Mouse (Mus musculus): ENCODE data around the gene Maats1. TPM values are rescaled to one million over a fixed set of nuclear protein-coding genes. Genes with fewer than 3 reads are reported as not detected.
A peak's percentile ranks its signal among the peaks of the same experiment; 100 is the strongest.

The Maats1 gene
- total RNA-seq, 2 experiments from 2014 or later, result 0.82 to 1.5 TPM

DNA sequence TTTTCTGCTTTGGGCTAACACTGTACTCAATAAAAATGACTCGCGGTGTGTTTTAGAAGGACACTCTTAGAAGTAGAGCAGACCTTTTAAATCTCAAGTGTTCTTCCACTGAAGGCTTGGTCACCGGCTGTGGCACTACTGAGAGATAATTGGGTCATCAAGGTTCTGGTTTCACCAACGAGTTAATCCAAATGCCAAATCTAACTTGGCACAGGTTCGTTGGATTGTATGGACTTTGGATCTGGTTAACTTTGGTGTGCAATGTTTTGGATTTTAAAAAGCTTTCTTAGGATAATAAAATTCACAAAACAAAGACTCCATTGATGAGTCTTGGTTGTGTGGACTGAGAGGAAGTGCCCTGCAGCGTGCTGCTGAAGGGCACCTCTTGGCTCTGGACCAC is 43.5 kb downstream of the Maats1 start:
- DNase-seq (ENCODE audit: low spot score in 2 of 2), result no peak

DNA sequence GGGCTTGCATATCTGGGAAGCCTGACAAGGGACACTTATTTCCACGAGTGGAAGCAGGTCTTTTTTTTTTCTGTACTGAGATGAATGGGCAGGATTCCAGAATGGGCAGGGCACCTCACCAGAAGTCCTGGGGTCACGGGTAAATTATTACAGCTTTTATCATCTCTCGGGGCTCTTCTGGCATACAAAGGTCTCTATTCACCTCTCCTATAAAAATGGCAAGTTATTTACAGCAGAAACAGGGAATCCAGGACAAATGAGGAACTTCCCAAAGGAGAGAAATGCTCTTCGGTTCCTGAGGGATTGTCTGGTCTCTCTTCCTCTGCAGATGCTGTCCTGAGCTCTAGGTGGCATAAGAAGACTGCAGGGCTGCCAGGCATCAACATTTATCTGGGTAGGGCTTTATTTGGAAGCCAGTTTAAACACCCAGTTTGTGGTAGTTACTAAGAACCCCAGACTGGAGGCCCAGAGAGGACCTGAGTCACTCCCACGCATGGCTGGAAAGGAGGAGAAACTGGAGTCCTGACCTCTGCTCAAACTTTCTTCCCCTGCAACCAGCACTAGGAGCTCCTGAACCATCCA is 46.5 kb downstream of the Maats1 start:
- peak in 1 of 2 experiments; percentile 3 for DNase-seq (ENCODE audit: low spot score in 2 of 2)

DNA sequence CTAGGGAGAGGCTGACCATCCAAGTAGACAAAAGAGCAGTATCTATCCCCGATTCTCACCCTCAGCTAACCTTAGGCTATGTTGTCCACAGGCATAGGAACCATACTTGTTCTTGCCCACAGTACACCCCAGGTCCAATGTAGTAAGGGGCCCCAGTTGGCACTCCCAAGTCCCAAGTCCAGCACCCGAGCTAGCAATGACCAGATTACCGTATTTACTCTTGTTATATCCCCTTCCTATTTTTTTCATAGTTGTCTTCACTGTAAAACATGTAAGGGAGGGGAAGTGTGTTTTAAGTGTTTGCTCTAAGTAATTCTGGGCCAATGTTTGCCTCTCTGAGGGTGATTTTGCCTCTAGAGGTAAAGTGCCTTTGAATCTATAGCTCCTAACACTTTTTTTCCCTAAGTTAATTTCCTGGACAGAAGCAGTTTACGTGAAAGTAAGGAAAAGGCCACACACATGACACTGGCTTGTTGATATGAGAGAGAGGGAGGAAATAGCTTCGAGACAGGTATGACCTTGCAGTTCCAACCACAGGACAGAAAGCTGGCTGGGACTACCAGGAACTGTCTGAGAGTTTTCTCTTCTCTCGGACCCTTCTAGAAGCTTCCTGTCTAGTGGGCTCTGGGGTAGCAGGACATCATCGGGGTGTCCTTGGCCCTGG is 47.1 kb downstream of the Maats1 start, which contains the start of gene Nr1i2:
Gene Nr1i2, minus strand, starts transcription at position 140 of the 664 bp plus-strand sequence.
- no peak for DNase-seq (ENCODE audit: low spot score in 2 of 2)

DNA sequence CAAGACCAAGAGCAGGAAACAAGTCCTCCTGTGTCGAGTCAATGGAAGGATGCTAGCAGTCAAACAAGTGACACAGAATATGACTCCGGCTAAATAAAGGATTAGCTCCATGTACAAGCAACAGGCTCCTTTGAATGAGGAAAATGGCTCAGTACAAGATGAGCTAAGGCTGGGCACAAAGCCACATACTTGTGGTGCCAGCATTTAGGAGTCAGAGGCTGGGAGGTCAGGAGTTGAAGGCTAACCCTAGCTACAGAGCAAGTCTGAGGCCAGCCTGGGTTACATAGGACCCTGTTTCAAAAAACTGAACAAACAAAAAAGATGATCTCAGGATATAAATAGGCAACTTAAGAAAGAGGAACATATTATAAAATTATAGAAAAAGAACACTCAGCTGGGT is 51.8 kb downstream of the Maats1 start:
- DNase-seq (ENCODE audit: low spot score in 2 of 2), result no peak

DNA sequence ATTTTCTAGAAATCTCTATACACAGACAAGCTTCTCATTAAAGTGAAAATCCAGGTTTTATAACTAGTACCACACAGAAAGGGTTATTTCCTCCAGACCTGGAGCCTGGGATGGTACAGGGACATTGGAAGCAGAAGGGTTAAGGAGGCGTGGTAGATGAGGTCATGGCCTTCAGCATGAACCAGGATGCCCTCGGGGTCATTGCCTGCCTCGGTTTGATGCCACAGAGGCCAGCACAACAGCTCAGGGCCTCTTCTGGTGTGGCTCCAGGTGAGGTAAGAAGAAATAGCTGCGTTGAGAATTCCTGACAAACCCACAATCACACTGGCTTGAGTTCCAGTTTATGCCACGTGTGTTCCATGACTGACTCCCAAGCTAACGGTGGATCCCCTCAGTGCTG is 53.1 kb downstream of the Maats1 start:
- DNase-seq (ENCODE audit: low spot score in 2 of 2), result no peak

DNA sequence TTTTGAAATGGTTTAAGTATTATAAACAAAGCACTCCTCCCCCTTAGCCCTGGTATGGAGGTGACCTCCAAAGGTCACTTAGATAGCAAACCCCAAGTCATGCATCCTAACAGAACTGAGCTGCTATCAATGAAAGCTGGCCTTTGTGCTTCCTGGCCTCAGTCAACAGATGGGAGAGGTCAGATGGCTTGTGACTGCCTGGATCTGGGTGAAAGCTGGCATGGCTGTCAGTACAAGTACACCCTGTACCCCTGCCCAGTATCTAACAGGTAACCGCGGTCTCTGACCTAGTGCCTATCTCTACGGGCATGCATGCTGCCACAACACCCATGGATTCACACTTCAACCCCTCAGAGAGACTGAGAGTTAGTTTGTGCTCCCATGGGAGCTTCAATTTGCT is 54.2 kb downstream of the Maats1 start:
- no peak for DNase-seq (ENCODE audit: low spot score in 2 of 2)

DNA sequence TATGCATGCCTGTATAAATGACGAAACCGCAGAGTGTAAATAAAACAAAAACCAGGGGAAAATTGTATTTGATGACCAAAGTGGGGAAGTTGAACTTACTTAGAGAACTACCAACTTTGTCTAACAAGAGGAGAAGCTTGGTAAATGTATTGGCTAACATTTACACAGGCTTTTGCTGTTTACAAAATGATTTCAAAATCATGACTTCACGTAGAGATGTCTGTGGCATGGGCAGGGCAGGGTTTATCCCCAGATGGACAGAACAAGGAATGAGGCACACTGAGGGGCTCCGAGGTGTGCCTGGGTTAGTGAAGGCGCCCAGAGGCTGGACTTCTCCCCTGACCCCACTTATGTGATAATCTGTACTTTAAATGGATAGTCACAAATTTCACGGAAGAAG is 54.6 kb downstream of the Maats1 start:
- DNase-seq (ENCODE audit: low spot score in 2 of 2), result no peak

DNA sequence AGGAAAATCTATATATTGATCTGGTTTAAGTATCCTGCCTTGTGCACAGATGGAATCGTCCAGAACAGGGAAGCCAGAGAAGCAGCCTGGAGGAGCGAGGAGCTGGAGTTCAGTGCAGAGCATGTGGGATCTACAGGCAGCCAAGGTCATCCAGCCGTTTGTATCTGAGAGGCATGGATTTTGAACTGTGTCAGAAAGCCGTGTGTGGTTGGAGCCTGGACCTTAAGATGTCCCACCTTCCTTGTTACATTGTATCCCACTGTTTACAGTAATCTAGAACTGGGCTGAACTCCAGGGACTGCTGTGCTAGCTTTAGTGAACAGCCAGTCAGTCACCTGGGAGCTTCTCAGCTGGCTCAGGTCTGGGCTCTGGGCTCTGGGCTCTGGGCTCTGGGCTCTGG is 55.4 kb downstream of the Maats1 start:
- no peak for DNase-seq (ENCODE audit: low spot score in 2 of 2)

DNA sequence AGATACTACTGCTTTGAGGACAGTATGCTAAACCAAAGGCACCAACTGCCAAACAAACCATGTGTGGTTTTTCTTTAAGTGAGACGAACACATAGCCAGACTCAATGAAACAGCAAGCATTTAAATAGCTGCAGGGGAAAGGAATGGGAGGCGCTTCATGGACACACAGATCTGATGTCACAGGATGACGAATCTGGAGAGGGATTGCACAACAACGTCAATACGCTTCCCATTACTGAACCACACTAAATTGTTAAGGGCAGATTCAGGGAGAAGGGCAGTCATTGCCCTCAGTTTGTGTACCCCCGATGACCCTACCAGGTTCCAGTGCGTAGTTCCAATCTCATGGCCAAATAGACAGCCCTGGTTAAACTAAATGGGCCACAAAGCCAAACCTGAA is 56.1 kb downstream of the Maats1 start:
- no peak for DNase-seq (ENCODE audit: low spot score in 2 of 2)

DNA sequence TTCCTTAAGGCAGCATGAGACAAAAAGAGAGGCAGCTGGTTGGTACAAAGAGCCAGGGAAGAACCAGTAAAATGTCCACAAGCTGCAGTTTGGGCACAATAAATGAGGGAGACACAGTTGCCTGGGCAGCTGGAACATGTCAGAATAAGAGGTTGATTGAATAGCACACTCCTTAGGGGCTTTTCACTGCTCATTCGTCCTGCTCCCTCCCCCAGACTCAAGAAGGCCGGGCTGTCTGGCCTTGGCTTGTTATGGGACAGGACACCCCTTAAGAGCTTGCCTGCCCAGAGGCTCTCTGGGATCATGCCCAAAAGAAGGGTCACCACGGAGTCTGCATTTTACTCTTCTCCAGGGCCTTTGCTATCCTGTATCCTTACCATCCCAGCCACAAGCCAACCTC is 58.6 kb downstream of the Maats1 start:
- DNase-seq (ENCODE audit: low spot score in 2 of 2), result no peak

DNA sequence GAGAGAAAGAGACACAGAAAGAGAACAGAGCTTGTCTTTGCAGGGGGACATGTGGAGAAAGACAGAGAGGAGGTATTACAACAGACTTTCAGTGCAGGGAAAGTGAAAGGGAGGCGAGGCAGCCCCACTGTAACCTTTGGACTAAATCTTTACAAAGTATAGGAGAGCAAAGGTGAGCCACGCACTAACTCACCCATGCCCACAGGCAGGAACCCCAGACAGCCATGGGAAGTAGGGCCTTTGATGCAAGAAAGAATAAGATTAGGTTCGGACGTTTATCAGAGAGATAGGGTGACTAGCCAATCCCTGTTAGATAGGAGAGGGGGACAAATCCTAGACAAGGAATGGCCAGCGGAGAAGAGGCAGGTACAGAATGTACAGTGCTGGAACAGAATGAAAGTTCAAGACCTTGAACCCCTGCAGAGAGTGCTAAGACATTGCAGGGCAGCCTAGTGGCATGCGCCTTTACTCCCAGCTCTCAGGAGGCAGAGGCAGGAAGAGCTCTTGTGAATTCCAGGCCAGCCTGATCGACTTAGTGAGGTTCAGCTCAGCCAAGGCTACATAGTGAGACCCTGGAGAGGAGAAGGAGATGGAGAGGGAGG is 59.3 kb downstream of the Maats1 start:
- DNase-seq (ENCODE audit: low spot score in 2 of 2), result no peak

DNA sequence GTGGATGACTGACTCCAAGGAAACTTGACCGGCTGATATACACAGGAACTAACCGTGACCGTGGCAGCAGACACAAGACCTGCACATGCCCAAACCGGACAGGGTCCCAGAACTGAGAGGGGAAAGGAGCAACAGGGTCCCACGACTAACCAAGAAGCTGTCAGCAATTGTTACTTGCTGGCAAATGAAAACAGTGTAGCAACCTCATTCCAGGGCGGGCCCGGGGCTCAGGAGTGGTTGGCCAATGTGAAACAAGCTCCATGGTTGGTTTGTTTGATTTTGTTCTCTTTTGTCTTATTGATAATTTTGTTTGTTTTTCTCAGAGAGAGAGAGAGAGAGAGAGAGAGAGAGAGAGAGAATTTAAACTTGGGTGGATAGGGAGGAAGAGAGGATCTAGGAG is 61.0 kb downstream of the Maats1 start:
- DNase-seq (ENCODE audit: low spot score in 2 of 2), result no peak

DNA sequence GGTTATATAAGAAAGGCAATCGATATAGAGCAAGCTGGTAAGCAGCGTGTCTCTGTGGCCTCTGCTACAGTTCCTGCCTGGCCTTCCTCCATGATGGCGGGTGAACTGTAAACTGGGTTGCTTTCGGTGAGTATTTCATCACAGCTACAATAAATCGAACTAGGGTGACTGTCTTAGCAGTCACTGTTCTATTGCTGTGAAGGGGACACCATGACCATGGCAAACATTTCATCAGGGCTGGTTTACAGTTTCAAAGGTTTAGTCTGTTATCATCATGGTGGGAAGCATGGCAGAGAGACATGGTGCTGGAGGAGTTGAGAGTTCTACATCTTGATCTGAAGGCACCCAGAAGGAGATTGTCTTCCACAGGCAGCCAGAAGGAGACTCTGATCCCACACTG is 62.1 kb downstream of the Maats1 start:
- DNase-seq (ENCODE audit: low spot score in 2 of 2), result no peak

DNA sequence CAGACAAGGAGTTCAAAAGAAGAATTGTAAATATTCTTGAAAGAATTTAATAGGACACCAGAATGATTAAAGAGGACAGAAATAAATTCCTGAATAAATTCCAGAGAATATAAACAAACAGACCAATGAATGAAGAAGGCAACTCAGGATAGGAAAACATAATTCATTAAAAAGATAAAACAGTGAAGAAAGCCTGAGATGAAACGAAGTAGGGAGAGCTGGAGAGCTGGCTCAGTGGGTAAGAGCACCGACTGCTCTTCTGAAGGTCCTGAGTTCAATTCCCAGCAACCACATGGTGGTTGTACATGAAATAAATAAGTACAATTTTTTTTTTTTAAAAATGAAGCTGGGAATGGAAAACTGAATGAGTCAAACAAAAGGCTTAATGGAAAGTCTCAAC is 67.2 kb downstream of the Maats1 start:
- DNase-seq (ENCODE audit: low spot score in 2 of 2), result no peak

DNA sequence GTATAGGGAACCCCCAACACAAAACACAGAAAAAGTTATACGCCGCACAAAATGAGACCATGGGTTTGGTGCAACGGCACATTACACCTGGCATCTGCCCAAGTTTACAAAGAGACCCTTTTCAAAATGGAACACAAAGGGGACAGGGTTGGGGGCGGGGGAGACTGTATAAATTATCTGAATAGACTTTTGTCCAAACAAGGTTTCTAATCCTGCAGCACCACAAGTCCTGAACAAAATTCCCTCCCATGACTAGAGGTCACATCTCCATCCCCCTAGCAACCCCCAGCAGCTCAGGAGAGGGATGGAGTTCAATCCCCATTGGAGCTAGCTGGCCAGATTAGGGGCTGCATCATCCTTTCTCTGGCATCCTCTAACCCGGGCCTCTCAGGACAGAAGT is 69.5 kb downstream of the Maats1 start:
- no peak for DNase-seq (ENCODE audit: low spot score in 2 of 2)

DNA sequence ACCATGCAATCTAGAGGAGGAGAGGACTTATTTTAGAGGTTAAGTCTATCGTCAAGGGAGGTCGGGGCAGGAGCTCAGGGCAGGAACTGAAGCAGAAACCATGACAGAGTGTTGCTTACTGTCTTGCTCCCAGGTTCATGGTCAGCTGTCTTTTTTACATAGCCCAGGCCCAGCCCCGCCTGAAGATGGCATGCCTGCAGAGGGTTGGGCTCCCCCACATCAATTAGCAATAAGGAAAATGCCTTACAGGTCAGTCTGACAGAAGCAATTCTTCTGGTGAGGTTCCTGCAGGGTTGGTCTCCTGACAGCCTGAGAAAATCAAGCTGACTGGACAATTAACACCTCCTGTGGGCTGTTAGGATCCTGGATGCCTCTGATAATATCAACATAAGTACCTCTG is 70.3 kb downstream of the Maats1 start:
- no peak for DNase-seq (ENCODE audit: low spot score in 2 of 2)

DNA sequence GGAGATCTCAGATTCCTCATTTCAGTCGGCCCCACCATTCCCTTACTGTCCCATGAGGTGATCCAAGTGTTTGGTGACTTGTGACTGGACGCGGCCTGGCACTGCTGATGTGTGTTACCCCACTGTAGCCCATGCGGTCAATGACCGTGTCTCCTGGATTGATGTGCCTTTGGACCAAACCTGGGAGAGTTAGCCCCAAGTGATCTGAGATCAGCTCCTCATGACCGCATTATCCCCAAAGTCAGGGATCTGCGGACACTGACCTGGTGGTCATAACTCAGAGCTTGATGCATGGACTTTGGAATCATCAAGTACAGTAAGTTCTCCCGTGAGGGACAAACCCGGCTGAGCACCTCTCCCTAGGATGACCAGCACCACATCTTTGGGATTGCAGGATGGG is 86.0 kb downstream of the Maats1 start:
- no peak for DNase-seq (ENCODE audit: low spot score in 2 of 2)

DNA sequence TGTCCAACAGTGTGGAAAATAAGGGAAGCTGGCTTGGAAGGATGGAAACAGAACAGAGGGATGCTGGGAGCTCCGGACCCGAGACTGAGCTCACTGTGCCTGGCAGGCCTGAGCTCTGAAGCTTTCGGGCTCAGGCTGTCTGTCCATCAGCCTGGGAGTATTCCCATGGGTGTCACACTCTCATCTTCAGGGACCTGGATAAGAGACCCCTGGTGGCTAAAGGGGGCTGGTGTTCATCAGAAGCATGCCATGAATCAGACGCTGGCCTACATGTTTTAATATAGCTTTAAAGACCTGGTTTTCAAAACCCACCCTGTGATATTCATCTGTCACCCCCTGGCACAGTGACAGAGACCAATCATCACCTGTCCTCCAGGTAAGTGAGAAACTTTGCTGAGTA is 86.8 kb downstream of the Maats1 start:
- no peak for DNase-seq (ENCODE audit: low spot score in 2 of 2)

DNA sequence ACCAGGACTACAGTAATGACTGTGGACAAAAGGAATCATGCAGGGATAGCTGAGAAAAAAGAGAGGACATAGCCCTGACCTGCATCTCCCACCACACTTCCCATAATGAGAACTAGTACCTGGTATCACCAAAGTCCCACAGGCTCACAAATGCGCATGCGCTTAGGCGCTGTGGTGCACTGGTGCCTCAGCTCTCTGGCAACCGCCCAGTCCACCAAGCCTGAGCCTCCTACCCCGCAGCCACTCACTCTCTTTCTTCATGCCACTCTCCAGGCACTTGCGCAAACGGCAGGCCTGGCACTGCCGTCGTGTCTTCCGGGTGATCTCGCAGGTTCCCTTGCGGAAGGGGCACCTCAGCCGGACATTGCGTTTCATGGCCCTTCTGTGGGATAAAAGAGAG is 87.9 kb downstream of the Maats1 start:
- DNase-seq (ENCODE audit: low spot score in 2 of 2), result no peak

DNA sequence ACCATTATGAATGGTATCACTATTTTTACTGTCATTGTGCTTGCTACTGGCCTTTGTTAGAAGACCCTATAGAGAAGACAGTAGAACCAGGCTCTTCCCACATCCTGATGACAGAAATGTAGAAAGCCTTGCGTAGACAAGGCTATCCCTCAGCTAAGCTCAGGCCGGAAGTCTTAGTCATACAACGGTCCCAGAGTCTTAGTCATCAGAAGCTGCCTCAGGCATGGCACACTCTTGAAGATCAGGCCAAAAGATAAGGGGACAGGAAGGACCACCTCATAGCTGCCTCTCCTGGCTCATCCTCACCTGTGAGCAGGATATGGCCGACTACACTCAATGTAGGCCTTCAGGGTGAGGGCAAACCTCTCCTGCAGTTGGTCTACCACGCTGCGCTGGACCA is 91.5 kb downstream of the Maats1 start:
- DNase-seq (ENCODE audit: low spot score in 2 of 2), result no peak

DNA sequence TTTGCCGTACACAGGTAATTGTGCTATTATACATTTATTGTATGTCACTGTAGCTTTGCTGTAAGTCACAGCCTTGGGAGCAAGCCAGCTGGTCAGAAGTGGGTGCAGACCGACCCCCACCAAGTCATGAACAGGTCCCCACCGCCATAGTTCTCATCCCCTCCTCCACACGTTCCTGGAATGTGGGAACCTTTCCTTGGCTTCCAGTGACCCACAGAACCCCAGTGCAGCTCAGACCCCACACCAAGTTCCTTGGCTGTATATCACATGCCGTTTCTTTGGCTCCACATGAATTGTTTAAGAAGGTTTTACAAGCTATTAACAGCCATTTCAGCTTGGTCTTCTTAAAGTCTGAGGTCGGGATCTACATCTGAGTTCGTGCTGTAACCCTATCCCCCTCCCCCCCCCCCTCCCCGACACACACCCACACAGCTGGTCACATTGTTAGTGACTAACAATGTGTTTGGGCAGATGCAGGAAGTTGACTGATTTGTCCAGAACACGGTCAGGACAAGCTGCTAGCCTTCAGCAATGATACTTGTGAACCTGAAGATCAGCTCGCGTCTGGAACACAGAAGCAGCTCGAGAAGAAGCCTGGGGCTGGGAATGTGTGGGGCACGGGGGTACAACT is 93.5 kb downstream of the Maats1 start:
- no peak for DNase-seq (ENCODE audit: low spot score in 2 of 2)

Measured in left cerebral cortex, adult 18-20 months (tissue).